Mouse (Mus musculus) ES-Bruce4 (cell line): ENCODE measurements around the gene Gm9857.

Source experiments
- CTCF ChIP-seq: IDR thresholded peaks from one replicate; pipeline ENCODE4 v1.8.1; 2011; ENCODE audit warnings: low read depth, low read length
- POLR2A ChIP-seq: IDR thresholded peaks from one replicate; pipeline ENCODE4 v1.8.1; 2011; ENCODE audit warnings: low read length; ENCODE audit not compliant: insufficient read depth

DNA sequence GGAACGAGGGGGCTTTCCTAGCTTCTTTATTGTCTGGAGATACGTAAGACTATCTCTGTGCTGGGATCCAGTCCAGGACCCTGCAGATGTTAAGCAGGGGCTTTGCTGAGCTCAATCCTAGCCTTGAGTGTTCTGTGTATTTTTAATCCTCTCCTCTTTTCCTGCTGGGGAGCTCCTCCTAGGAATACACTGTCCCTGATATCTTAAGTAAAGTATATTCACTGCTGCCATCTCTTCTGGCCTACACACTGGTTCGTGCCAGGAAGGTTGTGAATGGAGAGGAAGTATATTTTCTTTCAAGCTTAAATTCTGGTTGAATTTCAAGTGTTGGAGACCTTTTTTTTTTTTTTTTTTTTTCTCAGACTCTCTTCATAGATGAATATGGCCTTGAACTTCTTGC lies 23.0 kb upstream of the Gm9857 start:
- TF ChIP-seq POLR2A (no peak), CTCF (no peak)
